Mouse (Mus musculus) kidney, postnatal 36 days (tissue): Measurements from ENCODE around the gene Tle3.

Source experiments
- DNase-seq, 2 experiments: peaks; one replicate each; pipeline ENCODE4 v3.0.0; 2021 to 2022; ENCODE audit warnings: mixed read lengths in 2 of 2

The Tle3 gene

DNA sequence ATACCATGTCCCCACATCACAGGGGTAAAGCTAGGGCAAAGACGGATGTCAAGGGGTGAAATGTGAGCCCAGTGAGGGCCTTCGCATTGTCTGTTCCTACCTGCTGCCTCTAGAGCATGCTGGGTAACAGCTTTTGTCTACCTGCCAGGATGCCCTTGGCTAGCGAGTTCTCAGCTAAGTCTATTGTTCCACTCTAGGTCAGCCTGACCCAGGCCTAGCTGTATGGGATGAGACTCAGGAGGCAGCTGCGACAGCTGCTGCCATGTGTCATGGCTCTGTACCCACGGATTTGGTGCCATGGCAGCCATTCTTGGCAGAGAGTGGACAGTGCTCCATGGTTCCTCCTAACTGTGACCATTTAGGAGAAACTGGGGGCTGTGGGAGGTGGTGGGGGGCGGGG is 66.9 kb downstream of the Tle3 start:
- DNase-seq, result no peak

DNA sequence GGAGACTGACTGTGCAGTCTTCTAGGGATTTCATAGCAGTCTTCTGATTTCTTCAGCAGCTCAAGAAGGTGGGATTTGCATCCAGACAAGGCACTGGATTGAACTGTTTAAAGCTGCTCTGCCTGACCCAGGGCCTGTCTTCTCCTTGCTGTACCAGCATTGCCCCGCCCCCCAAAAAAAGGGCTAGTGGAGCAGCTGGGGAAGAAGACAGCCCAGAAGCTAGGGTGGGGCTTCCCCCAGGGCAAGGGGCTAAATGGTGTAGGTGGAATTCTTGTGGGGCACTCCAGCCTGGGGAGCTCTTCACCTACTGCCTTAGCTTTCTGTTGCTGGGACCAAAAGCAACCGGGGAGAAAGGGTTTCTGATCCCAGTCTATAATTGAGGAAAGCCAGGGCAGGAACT is 67.8 kb downstream of the Tle3 start:
- DNase-seq, result no peak

DNA sequence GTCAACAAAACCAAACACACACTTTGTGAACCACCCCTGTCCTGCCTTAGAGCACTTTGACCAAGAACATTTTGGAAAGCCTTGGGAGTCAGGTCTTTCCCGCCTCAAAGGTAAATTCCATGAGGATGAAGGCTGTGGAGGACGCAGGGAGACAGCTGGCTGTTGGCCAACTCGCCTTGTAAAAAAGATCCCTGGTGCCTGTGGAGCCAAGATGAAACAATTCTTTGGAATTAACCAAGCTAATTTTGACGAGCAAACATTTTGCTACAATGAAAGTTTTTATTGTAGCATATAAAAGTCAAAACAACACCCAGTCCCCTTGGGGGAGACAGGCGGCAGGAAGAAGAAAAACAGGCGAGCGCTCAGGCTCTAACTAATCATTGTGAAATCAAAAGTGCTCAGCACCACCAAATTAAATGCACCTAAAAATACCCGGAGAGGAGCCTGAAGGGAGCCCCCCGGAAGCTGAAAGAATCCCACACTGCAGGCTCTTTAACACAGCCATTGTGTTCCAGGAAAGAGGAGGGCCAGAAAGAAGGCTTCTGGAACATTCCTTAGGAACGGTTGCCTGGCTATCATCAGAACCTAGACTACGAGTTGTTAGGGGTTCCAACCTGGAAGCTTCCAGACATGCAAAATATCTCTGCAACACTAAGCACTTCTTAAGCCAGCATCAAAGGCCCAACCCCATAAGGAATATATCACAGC is 69.2 kb downstream of the Tle3 start:
- DNase-seq, result peak in 1 of 2 experiments; percentile 31

DNA sequence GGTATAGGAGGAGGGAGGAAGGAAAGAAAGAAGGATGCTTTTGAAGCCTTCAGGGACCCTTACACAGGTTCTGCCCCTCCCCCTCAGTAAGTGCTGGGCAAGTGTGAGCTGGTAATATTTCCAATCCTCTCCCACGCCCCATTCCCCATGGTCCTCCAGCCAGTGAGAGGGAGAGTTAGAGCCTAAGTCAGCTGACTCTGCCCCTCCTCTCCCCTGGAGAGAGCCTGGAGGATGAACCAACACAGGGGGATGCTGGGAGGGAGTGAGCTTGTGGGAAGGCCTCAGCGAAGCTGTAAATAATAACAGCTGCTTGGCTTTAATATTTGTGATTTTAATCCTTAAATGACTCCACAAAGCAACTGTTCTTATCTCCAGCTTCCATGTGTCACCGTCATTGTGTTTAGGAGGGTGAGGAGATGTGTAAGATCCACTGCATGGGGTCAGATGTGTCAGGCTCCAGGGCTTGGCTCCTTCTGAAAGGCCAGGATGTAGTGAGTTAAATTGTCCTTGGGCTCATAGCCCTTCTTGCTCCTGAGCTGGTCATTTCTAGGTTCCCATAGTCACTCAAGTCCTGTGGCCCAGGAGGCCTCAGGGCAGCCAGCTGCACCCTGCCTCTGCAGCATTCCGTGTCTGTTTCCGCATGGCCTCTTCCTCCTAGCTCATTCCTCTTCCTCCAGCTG is 70.9 kb downstream of the Tle3 start:
- peak in 1 of 2 experiments; percentile 3 for DNase-seq

DNA sequence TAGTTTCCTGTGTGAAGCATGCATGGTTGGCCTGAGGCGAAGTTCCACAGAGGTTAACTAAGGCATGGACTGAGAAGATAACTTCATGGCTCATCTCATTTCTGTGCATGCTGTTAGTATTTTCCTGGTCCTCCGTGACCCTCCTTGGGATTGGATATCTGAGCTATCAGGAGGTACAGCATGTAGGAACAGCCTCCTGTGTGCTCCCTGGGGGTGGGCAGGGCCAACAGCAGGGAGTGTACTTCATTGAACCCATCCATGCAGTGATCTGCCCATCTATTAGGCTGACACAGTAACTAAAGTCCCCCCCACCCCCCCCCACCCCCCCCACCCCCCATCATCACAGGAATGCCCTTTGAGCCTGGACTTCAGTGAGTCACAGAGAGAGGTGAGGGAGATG is 73.0 kb downstream of the Tle3 start:
- DNase-seq, result no peak

DNA sequence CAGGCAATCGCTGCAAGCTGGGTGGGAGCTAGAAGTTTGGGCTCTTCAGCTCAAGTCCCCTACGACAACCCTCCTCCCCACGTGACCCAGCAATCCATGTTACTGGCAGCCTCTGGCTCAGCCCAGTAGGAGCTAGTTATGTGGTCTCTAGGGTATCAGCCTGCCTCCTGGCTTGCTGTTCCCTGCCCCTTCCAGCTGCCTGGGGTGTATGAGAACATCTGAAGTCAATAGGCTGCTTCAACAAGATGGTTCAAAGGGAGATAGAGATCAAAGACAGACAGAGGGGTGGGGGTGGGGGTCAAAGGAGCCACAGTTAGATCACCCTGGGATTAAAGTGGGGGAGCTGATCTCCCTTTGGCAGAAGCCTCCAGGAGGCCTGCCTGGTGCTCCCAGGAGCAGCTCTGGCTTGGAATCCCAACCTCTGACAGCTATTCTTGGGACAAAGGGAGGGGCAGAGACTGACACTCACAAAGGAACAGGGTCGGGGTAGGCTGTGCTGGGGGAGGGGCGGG is 73.6 kb downstream of the Tle3 start:
- no peak for DNase-seq

DNA sequence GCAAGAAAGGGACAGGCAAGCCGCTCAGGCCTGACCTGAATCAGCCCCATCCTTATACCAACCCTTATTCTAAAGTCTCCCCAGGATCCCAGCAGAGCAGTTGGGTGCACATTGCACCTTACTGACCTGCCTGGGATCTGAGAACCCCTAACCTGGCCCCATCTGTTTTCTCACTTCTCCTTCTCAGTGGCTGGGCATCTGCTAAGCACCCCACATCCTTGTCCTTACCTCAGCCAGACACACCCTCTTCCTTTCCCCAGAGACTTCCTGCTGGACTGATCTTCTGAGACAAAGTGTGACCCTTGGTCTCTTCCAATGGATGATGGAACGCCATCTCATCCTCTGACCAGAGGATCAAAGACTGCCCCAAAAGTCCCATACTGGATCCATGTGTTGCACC is 74.8 kb downstream of the Tle3 start:
- no peak for DNase-seq

DNA sequence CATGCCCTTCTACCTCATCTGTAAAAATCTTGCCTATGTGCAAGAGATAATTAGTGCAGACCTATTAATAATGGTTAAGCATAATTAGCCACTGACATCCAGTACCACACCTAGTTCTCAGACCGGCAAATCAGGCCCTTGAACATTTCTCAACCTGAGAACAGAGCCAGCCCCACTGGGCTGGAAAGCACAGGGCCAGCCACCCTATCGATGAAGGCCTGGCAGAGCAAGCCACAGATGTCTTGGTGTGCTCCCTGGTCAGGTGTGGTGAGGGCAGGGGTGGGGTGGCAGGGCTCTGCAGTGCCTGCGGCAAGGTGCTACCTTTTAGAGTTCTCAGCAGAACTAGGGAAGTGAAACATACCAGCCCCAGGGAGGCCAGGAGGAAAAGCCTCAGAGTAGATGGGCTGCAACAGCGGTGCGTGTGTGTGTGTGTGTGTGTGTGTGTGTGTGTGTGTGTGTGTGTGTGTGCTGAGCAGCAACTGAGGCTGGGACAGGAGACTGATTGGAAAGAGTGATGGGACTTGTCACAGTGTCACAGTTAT is 77.3 kb downstream of the Tle3 start:
- DNase-seq, result no peak

DNA sequence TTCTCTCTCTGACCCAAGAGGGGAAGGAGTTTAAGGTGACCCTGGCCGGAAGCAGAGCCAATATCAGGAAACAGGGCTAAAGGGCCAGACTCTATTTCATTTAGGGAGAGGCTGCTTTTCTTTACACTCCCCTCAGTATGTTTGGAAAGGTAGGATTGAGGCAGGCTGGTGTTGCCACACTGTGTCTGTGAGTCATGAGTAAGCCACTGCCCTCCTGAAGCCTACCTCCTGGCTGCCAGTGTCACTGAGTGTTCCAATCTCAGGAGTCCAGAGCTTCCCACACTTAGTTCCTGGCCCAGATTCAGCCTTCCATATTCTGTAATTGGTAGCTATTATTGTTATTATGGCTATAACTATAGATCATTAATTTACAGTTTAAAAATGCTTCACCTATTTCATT is 79.9 kb downstream of the Tle3 start:
- no peak for DNase-seq

DNA sequence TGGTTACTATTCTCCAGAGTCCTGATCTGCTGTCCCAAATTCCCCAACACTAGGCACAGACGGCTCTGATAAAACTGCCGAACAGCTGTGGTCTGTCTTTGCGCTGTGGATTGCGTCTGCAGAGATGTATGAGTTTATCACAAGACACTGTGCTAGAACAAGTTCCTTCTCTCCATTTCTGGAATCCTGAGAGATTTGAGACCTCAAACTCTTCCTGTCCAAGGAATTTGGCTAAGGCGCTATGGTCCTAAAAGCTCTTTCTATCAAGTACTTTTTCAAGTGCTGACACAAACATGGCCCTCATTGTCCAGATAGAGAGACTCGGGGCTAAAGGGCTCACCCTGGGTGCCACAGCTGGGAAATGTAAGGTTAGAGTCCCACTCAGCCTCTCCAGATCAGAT is 83.7 kb downstream of the Tle3 start:
- DNase-seq, result peak; percentile 36 to 46

DNA sequence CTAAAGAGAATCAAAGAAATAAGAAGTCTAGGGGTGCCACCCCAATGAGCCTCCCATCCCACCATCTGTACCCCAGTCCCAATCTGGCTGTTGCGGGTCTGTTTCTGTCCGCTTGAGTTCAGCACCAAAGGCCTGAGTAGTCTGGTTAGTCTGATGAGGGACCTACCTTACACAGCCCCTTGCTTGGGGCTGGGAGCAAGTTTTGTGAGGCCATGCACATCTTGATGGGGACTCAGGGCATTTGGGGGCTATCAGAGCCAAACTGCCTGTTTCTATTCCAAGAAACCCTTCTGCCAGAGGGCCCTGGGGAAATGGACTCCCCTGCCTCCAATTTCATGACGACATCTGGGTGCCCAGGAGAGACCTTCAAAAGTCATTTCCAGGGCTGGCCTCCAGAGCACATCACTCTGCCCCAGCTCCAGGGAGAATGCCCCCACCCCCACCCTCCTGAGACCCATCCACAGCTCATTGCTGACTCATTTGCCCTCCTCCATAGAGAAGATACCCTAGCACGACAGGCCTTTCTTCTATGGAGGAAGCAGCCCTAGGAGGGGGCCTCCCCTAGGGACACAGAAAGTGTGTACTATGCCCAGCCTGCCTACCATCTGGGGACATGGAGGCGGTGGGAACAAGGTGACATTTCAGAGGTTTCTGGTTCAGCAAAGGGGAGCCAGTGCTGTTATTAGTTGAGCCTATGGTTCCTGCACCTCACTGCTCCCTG is 84.4 kb downstream of the Tle3 start:
- DNase-seq, result no peak

DNA sequence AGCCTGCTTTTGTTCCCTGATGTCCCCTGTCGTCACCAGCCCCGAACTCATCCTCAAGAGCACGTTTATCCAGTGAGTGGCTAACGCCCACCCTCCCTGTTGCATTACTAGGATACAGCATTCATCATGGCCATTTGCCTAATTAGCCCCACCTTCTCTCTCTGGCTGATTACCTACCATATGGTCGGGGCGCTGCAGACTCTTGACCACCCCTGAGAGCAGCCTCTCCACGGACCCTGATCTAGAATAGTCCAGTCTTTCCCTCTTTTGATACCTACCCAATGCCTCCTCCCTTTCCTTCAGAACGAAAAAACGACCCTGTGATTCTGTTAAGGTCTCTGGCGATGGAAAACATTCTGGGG is 85.0 kb downstream of the Tle3 start:
- DNase-seq, result no peak

DNA sequence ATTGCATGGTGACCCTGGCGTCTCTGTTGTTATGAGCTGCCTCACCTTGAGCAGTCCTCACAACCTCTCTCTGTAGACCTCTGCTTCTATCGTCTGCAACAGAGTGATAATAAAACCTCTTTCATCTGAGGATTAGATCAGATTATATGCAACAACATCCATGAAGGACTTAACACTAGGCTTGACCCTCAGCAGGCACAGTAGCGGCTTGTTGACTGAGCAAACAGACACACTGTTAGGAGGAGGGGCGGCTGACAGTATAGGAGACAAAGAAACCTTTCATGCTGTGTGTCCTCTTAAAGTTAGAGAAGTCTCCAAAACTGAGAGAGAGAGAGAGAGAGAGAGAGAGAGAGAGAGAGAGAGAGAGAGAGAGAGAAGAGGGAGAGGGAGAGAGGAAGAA is 89.7 kb downstream of the Tle3 start:
- DNase-seq, result no peak

DNA sequence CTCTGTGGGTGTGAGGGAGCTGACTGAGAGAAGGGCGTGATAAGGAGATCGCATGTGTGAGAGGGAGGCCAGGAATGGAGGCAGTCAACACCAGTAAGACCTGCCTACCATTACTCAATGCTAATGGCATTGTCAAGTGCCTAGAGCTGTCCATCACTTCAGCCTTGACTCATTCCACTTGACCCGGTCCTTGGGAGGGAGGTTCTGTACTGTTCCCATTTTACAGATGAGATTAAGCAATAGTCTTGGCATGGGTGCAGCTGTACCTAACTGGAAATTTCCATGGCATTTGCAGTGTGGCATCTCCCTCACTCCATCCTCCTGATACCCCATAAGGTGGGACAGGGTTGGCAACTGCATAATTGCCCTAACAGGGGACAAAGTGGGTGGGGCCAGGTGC is 95.3 kb downstream of the Tle3 start:
- DNase-seq, result no peak
